Mouse (Mus musculus) testis, adult 2 months (tissue): Measurements from ENCODE around the gene Atg4a. TPM values are rescaled to one million over a fixed set of nuclear protein-coding genes. Genes with fewer than 3 reads are reported as not detected.

Source experiments
- H3K27ac ChIP-seq: fragments of 200-500 bp; 2 replicates; pipeline ENCODE4 v1.5.1; 2012; ENCODE audit warnings: low read depth, low read length; ENCODE audit not compliant: control insufficient read depth, insufficient read depth
- H3K27me3 ChIP-seq: fragments of 200-500 bp; 2 replicates; pipeline ENCODE4 v1.6.1; 2012; ENCODE audit warnings: mild to moderate bottlenecking, low read length, moderate library complexity; ENCODE audit not compliant: control insufficient read depth, insufficient read depth
- H3K36me3 ChIP-seq: fragments of 200-500 bp; 2 replicates; pipeline ENCODE4 v1.6.1; 2012; ENCODE audit warnings: mild to moderate bottlenecking, low read length; ENCODE audit not compliant: control insufficient read depth, insufficient read depth
- H3K4me1 ChIP-seq: fragments of 200-500 bp; 2 replicates; pipeline ENCODE4 v1.6.1; 2012; ENCODE audit warnings: low read length; ENCODE audit not compliant: control insufficient read depth, insufficient read depth
- H3K4me3 ChIP-seq: fragments of 200-500 bp; 2 replicates; pipeline ENCODE4 v1.5.1; 2012; ENCODE audit warnings: low read depth, mild to moderate bottlenecking, low read length, moderate library complexity, mixed read lengths; ENCODE audit not compliant: control insufficient read depth
- CTCF ChIP-seq: fragments of 200-500 bp; IDR thresholded peaks from 2 replicates; pipeline ENCODE4 v1.5.1; 2012; ENCODE audit warnings: low read depth, mild to moderate bottlenecking, inconsistent platforms, low read length, moderate library complexity; ENCODE audit not compliant: control insufficient read depth, insufficient read depth, insufficient replicate concordance
- POLR2A ChIP-seq: fragments of 200-500 bp; IDR thresholded peaks from 2 replicates; pipeline ENCODE4 v1.6.1; 2012; ENCODE audit warnings: low read depth, mild to moderate bottlenecking, inconsistent platforms, low read length, moderate library complexity; ENCODE audit not compliant: control insufficient read depth
- polyA plus RNA-seq: library from polyadenylated mRNA; depleted of rRNA; stranded (reverse); fragments of >200 nt; gene quantifications from 2 replicates; pipeline ENCODE4 v1.2.3, GENCODE M21; 2012

Gene Atg4a
- polyA plus RNA-seq, 1 experiment = 1.1 TPM

DNA sequence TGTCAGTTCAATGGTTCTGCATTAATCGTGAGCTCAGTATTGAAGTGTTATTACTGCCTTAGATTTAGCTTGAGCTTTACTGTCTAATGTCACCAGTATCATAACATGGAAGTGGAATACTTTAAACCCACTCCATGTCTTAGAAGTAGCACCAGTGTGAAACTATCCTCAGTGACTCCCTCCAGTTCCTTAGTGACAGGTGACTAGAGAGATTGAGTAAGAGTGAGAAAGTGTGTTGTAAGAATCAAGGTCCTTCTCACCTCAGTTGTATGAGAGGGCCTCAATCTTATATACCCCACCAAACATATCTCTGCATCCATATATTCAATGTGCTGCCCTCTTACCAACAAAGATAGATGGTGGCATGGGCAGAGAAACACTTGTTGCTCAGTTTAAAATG lies 22.2 kb downstream of the Atg4a start:
- no peak overlapping the region for H3K27ac ChIP-seq
- H3K36me3 ChIP-seq = no peaks in the 10 kb centered on the region
- no peak overlapping the region for H3K4me3 ChIP-seq
- H3K4me1 ChIP-seq = no peaks in the 10 kb centered on the region
- no peaks in the 10 kb centered on the region for H3K27me3 ChIP-seq
- TF ChIP-seq POLR2A (no peak), CTCF (no peak)

GRCm38 (mm10) chrX:140979546-140979945 lies 22.8 kb downstream of the Atg4a start:
- no peak overlapping the region for H3K4me3 ChIP-seq
- H3K27ac ChIP-seq = no peak overlapping the region
- no peaks in the 10 kb centered on the region for H3K36me3 ChIP-seq
- H3K4me1 ChIP-seq = no peaks in the 10 kb centered on the region
- no peaks in the 10 kb centered on the region for H3K27me3 ChIP-seq
- TF ChIP-seq POLR2A (no peak), CTCF (no peak)

DNA sequence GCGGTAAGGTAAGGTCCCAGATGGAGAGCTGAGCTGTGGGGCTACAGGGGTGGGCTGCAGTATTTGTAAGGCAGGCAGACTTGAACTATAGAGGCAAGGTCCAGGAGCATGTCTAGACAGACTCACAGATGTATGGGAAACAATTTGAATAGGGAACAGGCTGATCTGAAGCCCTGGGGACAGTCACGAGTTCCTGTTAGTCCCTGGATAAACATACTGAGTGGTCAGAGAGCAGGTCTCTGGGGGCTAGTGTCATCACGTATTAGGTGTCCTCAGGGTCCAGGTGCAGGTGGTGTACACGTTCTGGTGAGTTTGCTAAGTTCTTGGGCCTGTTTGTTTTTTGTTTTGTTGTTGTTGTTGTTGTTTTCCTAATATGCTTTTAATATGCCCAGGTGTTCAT lies 23.5 kb downstream of the Atg4a start:
- Histone ChIP-seq H3K27me3 (no peaks in the 10 kb centered on the region), H3K4me1 (no peaks in the 10 kb centered on the region), H3K4me3 (no peak overlapping the region), H3K27ac (no peak overlapping the region), H3K36me3 (no peaks in the 10 kb centered on the region)
- TF ChIP-seq POLR2A (no peak), CTCF (no peak)

GRCm38 (mm10) chrX:140983206-140983960 lies 26.7 kb downstream of the Atg4a start:
- Histone ChIP-seq H3K36me3 (no peaks in the 10 kb centered on the region), H3K27me3 (no peaks in the 10 kb centered on the region), H3K4me3 (no peak overlapping the region), H3K27ac (no peak overlapping the region), H3K4me1 (no peaks in the 10 kb centered on the region)
- TF ChIP-seq POLR2A = no peak
- TF ChIP-seq CTCF = no peak

GRCm38 (mm10) chrX:140984795-140985194 lies 28.1 kb downstream of the Atg4a start:
- Histone ChIP-seq H3K4me3 (no peak overlapping the region), H3K4me1 (no peaks in the 10 kb centered on the region), H3K27ac (no peak overlapping the region), H3K27me3 (no peaks in the 10 kb centered on the region), H3K36me3 (no peaks in the 10 kb centered on the region)
- TF ChIP-seq POLR2A = no peak

- no peaks in the 10 kb centered on the region for H3K4me1 ChIP-seq
- TF ChIP-seq CTCF = no peak
- no peak overlapping the region for H3K4me3 ChIP-seq
- H3K27me3 ChIP-seq = no peaks in the 10 kb centered on the region
- no peak overlapping the region for H3K27ac ChIP-seq
- no peaks in the 10 kb centered on the region for H3K36me3 ChIP-seq
Measured at GRCm38 (mm10) chrX:140985256-140985655, 28.5 kb downstream of the Atg4a start.

DNA sequence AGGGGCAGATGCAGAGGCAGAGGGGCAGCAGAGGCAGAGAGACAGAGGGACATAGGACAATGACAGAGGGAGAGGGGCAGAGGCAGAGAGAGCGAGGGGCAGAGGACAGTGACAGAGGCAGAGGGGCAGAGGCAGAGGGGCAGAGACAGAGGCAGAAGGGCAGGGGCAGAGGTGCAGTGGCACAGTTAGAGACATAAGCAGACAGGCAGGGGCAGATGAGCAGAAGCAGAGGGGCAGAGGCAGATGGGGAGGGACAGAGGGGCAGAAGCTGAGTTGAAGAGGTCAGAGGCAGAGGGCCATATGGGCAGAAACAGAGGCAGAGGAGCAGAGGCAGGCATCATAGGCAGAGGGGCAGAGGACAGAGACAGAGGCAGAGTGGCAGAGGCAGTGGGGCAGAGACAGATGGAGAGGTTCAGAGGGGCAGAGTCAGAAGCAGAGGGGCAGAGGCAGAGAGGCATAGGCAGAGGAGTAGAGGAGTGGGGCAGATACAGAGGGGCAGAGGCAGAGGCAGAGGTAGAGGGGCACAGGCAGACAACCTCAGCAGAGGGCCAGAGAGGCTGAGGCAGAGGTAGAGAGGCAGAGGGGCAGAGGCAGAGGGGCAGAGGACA lies 40.3 kb downstream of the Atg4a start:
- Histone ChIP-seq H3K27me3 (no peaks in the 10 kb centered on the region), H3K27ac (no peak overlapping the region), H3K4me3 (no peak overlapping the region), H3K4me1 (no peaks in the 10 kb centered on the region), H3K36me3 (no peaks in the 10 kb centered on the region)
- no peak for TF ChIP-seq CTCF
- no peak for TF ChIP-seq POLR2A
